Mouse (Mus musculus): ENCODE results near the gene Bok. TPM values are rescaled to one million over a fixed set of nuclear protein-coding genes. Genes with fewer than 3 reads are reported as not detected.
A peak's percentile ranks its signal among the peaks of the same experiment; 100 is the strongest.

The Bok gene
- total RNA-seq (2014; rRNA removed) (99.4 and 108 TPM in 2 replicates), polyA plus RNA-seq (2015; fragmentation: Nextera tagmentation; extraction: Ambion mirVana) (95.4 and 96.6 TPM in 2 replicates)

GRCm38 (mm10) chr1:93685401-93686244 is at the start of gene Bok:
Bok (plus strand) TSS chr1:93685660.
- peak; percentile 89 for DNase-seq (ENCODE audit: low spot score)
- Histone ChIP-seq H3K4me1 (ENCODE audit: insufficient read depth, low read length) (peaks cover 3% of the 10 kb centered on the region; the same call in 1 of the 2 replicates), H3K4me3 (ENCODE audit: low read depth, low read length) (peak within 1 kb of the TSS; percentile 63), H3K9me3 (ENCODE audit: low read length) (no peaks in the 10 kb centered on the region), H3K27ac (ENCODE audit: low read depth, low read length) (peak within 1 kb of the TSS; percentile 87), H3K4me2 (ENCODE audit: low read depth, low read length, poor library complexity, severe bottlenecking) (peak within 1 kb of the TSS; percentile 84), H3K36me3 (ENCODE audit: insufficient read depth, low read length) (peaks cover 4% of the 10 kb centered on the region; the same call in 1 of the 2 replicates), H3K9ac (replicated peaks; ENCODE audit: low read length, poor library complexity, severe bottlenecking) (peak within 1 kb of the TSS; percentile 82), H3K27me3 (ENCODE audit: insufficient read depth, low read length) (no peaks in the 10 kb centered on the region)
- peak; percentile 57 for ATAC-seq (ENCODE audit: low FRiP score)
- TF ChIP-seq CTCF (IDR thresholded peaks at IDR 0.05): no peak
- WGBS: under 1% methylated on average over 73 of the region's 78 CpGs

GRCm38 (mm10) chr1:93636211-93636897 is 49.1 kb upstream of the Bok start:
- Histone ChIP-seq H3K27me3 (ENCODE audit: insufficient read depth, low read length) (no peaks in the 10 kb centered on the region), H3K9ac (replicated peaks; ENCODE audit: low read length, poor library complexity, severe bottlenecking) (peak overlapping the region; percentile 55; the same call in 1 of the 2 replicates), H3K36me3 (ENCODE audit: insufficient read depth, low read length) (0 out of 2 replicates have a peak, but pooled peaks cover 7% of the 10 kb centered on the region), H3K4me1 (ENCODE audit: insufficient read depth, low read length) (peaks cover 6% of the 10 kb centered on the region), H3K27ac (ENCODE audit: low read depth, low read length) (peak overlapping the region; percentile 89), H3K9me3 (ENCODE audit: low read length) (no peaks in the 10 kb centered on the region), H3K4me3 (ENCODE audit: low read depth, low read length) (peak overlapping the region; percentile 88), H3K4me2 (ENCODE audit: low read depth, low read length, poor library complexity, severe bottlenecking) (peak overlapping the region; percentile 75)
- ATAC-seq (ENCODE audit: low FRiP score): peak; percentile 55; the same call in 1 of the 2 replicates
- peak; percentile 60 for TF ChIP-seq CTCF (IDR thresholded peaks at IDR 0.05)
- WGBS: 27% methylated on average over 7 of the region's 7 CpGs
- peak; percentile 52 for DNase-seq (ENCODE audit: low spot score)

DNA sequence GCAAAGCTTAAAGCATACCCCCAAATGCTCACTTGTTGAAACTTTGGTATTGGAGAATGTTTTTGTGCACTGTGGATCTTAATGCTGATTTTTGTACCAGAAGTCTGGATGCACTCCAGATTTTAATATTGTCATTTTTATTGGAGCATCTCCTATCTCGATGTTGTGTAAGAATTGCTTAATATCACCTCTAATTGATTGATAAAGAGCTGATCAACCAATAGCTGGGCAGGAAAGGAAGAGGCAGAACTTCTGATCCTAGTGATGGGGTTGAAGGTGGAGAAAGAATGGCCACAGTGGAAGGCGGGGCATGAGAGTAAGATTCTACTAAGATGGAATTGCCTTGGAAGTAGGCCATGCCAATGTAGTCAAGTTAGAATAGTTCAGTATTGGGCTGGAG is 43.5 kb upstream of the Bok start:
- TF ChIP-seq CTCF (IDR thresholded peaks at IDR 0.05): no peak
- Histone ChIP-seq H3K4me1 (ENCODE audit: insufficient read depth, low read length) (no peaks in the 10 kb centered on the region), H3K4me3 (ENCODE audit: low read depth, low read length) (no peak overlapping the region), H3K4me2 (ENCODE audit: low read depth, low read length, poor library complexity, severe bottlenecking) (no peak overlapping the region), H3K9me3 (ENCODE audit: low read length) (no peaks in the 10 kb centered on the region), H3K36me3 (ENCODE audit: insufficient read depth, low read length) (no peaks in the 10 kb centered on the region), H3K27me3 (ENCODE audit: insufficient read depth, low read length) (no peaks in the 10 kb centered on the region), H3K9ac (replicated peaks; ENCODE audit: low read length, poor library complexity, severe bottlenecking) (no peak overlapping the region), H3K27ac (ENCODE audit: low read depth, low read length) (no peak overlapping the region)
- no peak for ATAC-seq (ENCODE audit: low FRiP score)
- WGBS: 85% methylated on average over 2 of the region's 2 CpGs
- no peak for DNase-seq (ENCODE audit: low spot score)

DNA sequence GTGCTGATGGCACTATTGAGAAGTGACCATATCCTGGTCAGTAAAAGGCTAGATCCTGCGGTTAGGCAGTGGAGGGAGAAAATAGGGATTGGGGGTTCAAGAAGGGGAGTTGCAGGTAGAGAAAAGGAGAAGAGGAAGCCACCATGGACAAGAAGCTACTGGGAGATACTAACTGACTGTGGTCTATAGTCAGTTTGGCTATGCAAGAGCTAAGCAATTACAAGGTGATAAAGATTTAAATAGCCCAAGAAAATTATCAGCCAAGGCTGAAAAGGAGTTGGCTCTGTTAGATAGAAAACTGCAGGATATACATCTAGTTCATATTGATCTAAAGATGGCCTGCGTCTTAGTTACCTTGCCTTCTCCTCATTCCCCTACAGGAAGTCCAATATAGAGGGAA is 42.8 kb upstream of the Bok start:
- Histone ChIP-seq H3K4me1 (ENCODE audit: insufficient read depth, low read length) (no peaks in the 10 kb centered on the region), H3K9me3 (ENCODE audit: low read length) (no peaks in the 10 kb centered on the region), H3K4me3 (ENCODE audit: low read depth, low read length) (no peak overlapping the region), H3K36me3 (ENCODE audit: insufficient read depth, low read length) (no peaks in the 10 kb centered on the region), H3K27me3 (ENCODE audit: insufficient read depth, low read length) (no peaks in the 10 kb centered on the region), H3K4me2 (ENCODE audit: low read depth, low read length, poor library complexity, severe bottlenecking) (no peak overlapping the region), H3K27ac (ENCODE audit: low read depth, low read length) (no peak overlapping the region), H3K9ac (replicated peaks; ENCODE audit: low read length, poor library complexity, severe bottlenecking) (no peak overlapping the region)
- no peak for TF ChIP-seq CTCF (IDR thresholded peaks at IDR 0.05)
- DNase-seq (ENCODE audit: low spot score): no peak
- ATAC-seq (ENCODE audit: low FRiP score): no peak
- 92% methylated on average over 2 of the region's 2 CpGs for WGBS

DNA sequence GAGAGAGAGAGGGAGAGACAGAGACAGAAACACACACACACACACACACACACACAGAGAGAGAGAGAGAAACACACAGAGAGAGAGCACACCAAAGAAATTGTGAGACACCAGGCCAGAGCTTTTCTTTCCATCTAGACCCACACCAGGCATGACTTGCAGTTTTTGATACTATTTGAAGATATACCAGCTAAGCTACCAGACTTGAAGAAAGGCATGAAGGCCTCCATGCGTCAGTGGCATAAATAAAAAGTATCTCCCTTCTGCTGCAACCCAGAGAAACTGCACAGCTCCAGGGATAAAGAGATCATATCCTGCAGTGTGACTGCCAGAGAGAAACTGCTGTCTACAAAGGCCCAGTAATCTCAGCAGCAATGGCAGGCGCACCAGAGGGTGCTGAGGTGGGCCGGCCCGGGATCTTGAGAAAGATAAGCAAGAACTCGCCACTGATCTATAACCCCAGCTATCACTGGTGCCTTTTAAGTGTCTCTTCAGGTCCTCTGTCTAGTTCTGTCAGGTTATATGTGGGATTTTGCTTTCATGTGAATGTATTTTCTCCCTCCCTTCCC is 35.8 kb upstream of the Bok start:
- Histone ChIP-seq H3K36me3 (ENCODE audit: insufficient read depth, low read length) (no peaks in the 10 kb centered on the region), H3K4me1 (ENCODE audit: insufficient read depth, low read length) (no peaks in the 10 kb centered on the region), H3K4me2 (ENCODE audit: low read depth, low read length, poor library complexity, severe bottlenecking) (no peak overlapping the region), H3K27me3 (ENCODE audit: insufficient read depth, low read length) (no peaks in the 10 kb centered on the region), H3K4me3 (ENCODE audit: low read depth, low read length) (no peak overlapping the region), H3K9me3 (ENCODE audit: low read length) (no peaks in the 10 kb centered on the region), H3K27ac (ENCODE audit: low read depth, low read length) (no peak overlapping the region), H3K9ac (replicated peaks; ENCODE audit: low read length, poor library complexity, severe bottlenecking) (no peak overlapping the region)
- ATAC-seq (ENCODE audit: low FRiP score) (no peak), DNase-seq (ENCODE audit: low spot score) (no peak)
- no peak for TF ChIP-seq CTCF (IDR thresholded peaks at IDR 0.05)
- 68% methylated on average over 5 of the region's 5 CpGs for WGBS
